In the genomic region with DNA sequence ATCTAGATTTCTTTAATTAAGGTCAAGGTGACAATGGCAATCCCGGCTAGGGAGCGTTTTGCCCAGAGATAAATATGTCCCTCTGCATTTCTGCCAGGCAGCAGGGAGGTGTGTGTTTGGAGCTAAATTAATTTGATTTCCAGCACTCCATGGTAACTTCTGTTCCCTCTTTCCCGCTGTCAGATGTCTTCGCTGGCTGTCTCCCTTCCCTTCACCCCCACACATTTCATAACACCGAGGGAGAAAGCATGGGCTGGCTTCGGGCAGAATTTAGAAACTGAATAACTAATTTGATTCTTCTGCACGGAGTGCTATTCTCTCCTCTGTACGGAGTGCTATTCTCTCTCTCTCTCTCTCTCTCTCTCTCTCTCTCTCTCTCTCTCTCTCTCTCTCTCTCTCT, we compare ENCODE assay signal across 8 mouse cellular contexts. TPM values are rescaled to one million over a fixed set of nuclear protein-coding genes. Genes with fewer than 3 reads are reported as not detected.
DNase-seq lines count a peak whose midpoint lies in the region; ATAC-seq and TF ChIP-seq lines count a peak whose summit lies in the region.

No protein-coding gene starts in this region.

- DNase-seq in kidney, adult 2 months: peak; percentile 14
- no peak for DNase-seq in kidney, postnatal 25 days
- DNase-seq in limb, embryonic 10.5 days (ENCODE audit: low spot score): no peak
- DNase-seq in retina, postnatal 1 day: peak; percentile 8
- DNase-seq in spleen, adult 18-20 months: no peak
- no peak for DNase-seq in urinary bladder, postnatal 4 days (ENCODE audit: low spot score in 2 of 2)

- no peaks in the 10 kb centered on the region for H3K27me3 ChIP-seq in kidney, adult 2 months (replicated peaks; ENCODE audit: control insufficient read depth, insufficient read depth, low read length)
- peaks cover 16% of the 10 kb centered on the region; the same call in 1 of the 2 replicates for H3K27me3 ChIP-seq in forebrain, embryonic 12.5 days
- no peaks in the 10 kb centered on the region for H3K27me3 ChIP-seq in hindbrain, embryonic 15.5 days
- H3K27me3 ChIP-seq in limb, embryonic 10.5 days (ENCODE audit: low read depth, poor library complexity, severe bottlenecking): no peaks in the 10 kb centered on the region

- no peak for ATAC-seq in forebrain, embryonic 12.5 days (ENCODE audit: low FRiP score)
- ATAC-seq in hindbrain, embryonic 15.5 days (ENCODE audit: low FRiP score, low read depth): no peak

- no peaks in the 10 kb centered on the region for H3K36me3 ChIP-seq in kidney, adult 2 months (ENCODE audit: control insufficient read depth, insufficient read depth, low read length)
- H3K36me3 ChIP-seq in forebrain, embryonic 12.5 days (replicated peaks): no peaks in the 10 kb centered on the region
- no peaks in the 10 kb centered on the region for H3K36me3 ChIP-seq in hindbrain, embryonic 15.5 days
- H3K36me3 ChIP-seq in limb, embryonic 10.5 days: no peaks in the 10 kb centered on the region

- 27% methylated on average over 8 of the region's 8 CpGs for WGBS in kidney, adult 2 months
- WGBS in forebrain, embryonic 12.5 days: 31% methylated on average over 8 of the region's 8 CpGs
- 21% methylated on average over 8 of the region's 8 CpGs for WGBS in hindbrain, embryonic 15.5 days
- WGBS in limb, embryonic 10.5 days: 36% methylated on average over 8 of the region's 8 CpGs

- no peaks in the 10 kb centered on the region for H3K4me1 ChIP-seq in kidney, adult 2 months (ENCODE audit: control insufficient read depth, insufficient read depth, low read length)
- H3K4me1 ChIP-seq in forebrain, embryonic 12.5 days: peaks cover 16% of the 10 kb centered on the region
- H3K4me1 ChIP-seq in hindbrain, embryonic 15.5 days (replicated peaks): peaks cover 17% of the 10 kb centered on the region
- peaks cover 21% of the 10 kb centered on the region for H3K4me1 ChIP-seq in limb, embryonic 10.5 days

- no peak for TF ChIP-seq POLR2A in kidney, adult 2 months (IDR thresholded peaks at IDR 0.05; ENCODE audit: low read depth, low read length)

- H3K9me3 ChIP-seq in forebrain, embryonic 12.5 days: no peaks in the 10 kb centered on the region
- H3K9me3 ChIP-seq in hindbrain, embryonic 15.5 days: no peaks in the 10 kb centered on the region
- no peaks in the 10 kb centered on the region for H3K9me3 ChIP-seq in limb, embryonic 10.5 days (replicated peaks)

- no peak overlapping the region for H3K4me3 ChIP-seq in kidney, adult 2 months (ENCODE audit: insufficient read depth, low read depth, low read length)
- no peak overlapping the region for H3K4me3 ChIP-seq in forebrain, embryonic 12.5 days (replicated peaks)
- peak overlapping the region; percentile 50; the same call in 1 of the 2 replicates for H3K4me3 ChIP-seq in hindbrain, embryonic 15.5 days
- H3K4me3 ChIP-seq in limb, embryonic 10.5 days: peak overlapping the region; percentile 70

- H3K9ac ChIP-seq in forebrain, embryonic 12.5 days: no peak overlapping the region
- no peak overlapping the region for H3K9ac ChIP-seq in hindbrain, embryonic 15.5 days

- no peak overlapping the region for H3K27ac ChIP-seq in kidney, adult 2 months (ENCODE audit: insufficient read depth, low read depth, low read length)
- no peak overlapping the region for H3K27ac ChIP-seq in forebrain, embryonic 12.5 days
- no peak overlapping the region for H3K27ac ChIP-seq in hindbrain, embryonic 15.5 days (replicated peaks)
- no peak overlapping the region for H3K27ac ChIP-seq in limb, embryonic 10.5 days

- no peak for TF ChIP-seq CTCF in kidney, adult 2 months (conservative IDR thresholded peaks at IDR 0.05; ENCODE audit: insufficient read depth, insufficient read length, low read depth, low read length)

- peak overlapping the region; percentile 99 for H3K4me2 ChIP-seq in forebrain, embryonic 12.5 days
- H3K4me2 ChIP-seq in hindbrain, embryonic 15.5 days: peak overlapping the region; percentile 93

RNA-seq across cellular contexts. Expression of gene Mettl24, which starts 0.6 kb away (rescaled TPM):
- 1.6 and 2.1 TPM in 2 replicates for polyA plus RNA-seq in kidney, adult 2 months (2012; rRNA removed)
- 0.63 and 0.73 TPM in 2 replicates for polyA plus RNA-seq in forebrain, embryonic 12.5 days (2016; fragmentation: Nextera tagmentation; extraction: Ambion mirVana)
- 0.51 and 0.60 TPM in 2 replicates for polyA plus RNA-seq in hindbrain, embryonic 15.5 days (2015; fragmentation: Nextera tagmentation; extraction: Ambion mirVana)
- polyA plus RNA-seq in limb, embryonic 10.5 days (2016; fragmentation: Nextera tagmentation; extraction: Ambion mirVana): 1.6 and 1.8 TPM in 2 replicates

RNA-seq across cellular contexts. Expression of gene Ddo, which starts 52.7 kb away (rescaled TPM):
- 51.6 and 54.3 TPM in 2 replicates for polyA plus RNA-seq in kidney, adult 2 months (2012; rRNA removed)
- 0.23 TPM in 1 of 2 replicates, not detected in the other for polyA plus RNA-seq in forebrain, embryonic 12.5 days (2016; fragmentation: Nextera tagmentation; extraction: Ambion mirVana)
- 1.2 and 1.6 TPM in 2 replicates for polyA plus RNA-seq in hindbrain, embryonic 15.5 days (2015; fragmentation: Nextera tagmentation; extraction: Ambion mirVana)
- 0.08 and 0.34 TPM in 2 replicates for polyA plus RNA-seq in limb, embryonic 10.5 days (2016; fragmentation: Nextera tagmentation; extraction: Ambion mirVana)

Comparison
In these comparisons a context has a peak if more than half of its experiments do, and no peak if none do; other contexts are left out.
1. DNase-seq: peak in kidney, adult 2 months (single experiment) and retina, postnatal 1 day (single experiment); none in kidney, postnatal 25 days (0 of 2), limb, embryonic 10.5 days (single experiment), spleen, adult 18-20 months (0 of 2) and urinary bladder, postnatal 4 days (0 of 2).
2. H3K4me3 ChIP-seq: peak in hindbrain, embryonic 15.5 days (single experiment) and limb, embryonic 10.5 days (single experiment); none in kidney, adult 2 months (single experiment) and forebrain, embryonic 12.5 days (single experiment).
3. RNA of gene Ddo, which starts 52.7 kb away (polyA plus RNA-seq): 51.6 to 54.3 TPM in kidney, adult 2 months; 1.2 to 1.6 TPM in hindbrain, embryonic 15.5 days, 0.08 to 0.34 TPM in limb, embryonic 10.5 days and 0.23 TPM in forebrain, embryonic 12.5 days; every median in the first group is over 10 times any median in the second.